ENCODE assay signal across 8 mouse cellular contexts in the genomic region with DNA sequence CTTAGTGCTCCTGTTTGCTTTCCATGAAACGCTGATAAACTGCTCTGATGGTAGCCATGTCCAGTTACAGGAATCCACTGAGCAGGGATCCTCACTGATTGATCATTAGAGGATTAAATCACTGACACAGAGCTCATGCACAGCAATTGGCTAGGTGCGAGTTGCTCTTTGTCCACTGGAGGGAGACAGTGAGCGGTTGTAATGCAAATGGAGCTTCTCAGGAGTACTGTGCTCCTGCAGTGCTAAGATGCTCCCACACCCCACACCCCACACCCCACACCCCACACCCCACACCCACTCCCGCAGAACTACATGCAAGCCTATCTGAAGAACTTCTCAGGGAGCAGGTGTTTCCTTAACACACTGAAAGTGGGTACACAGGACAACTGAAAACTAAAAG. TPM values are rescaled to one million over a fixed set of nuclear protein-coding genes. Genes with fewer than 3 reads are reported as not detected.
DNase-seq lines count a peak whose midpoint lies in the region; ATAC-seq and TF ChIP-seq lines count a peak whose summit lies in the region.
"Not testable (repeated sequence)": the region's sequence is repeated elsewhere in the genome, so short reads cannot be mapped to it uniquely, and the experiment has no call there.

No protein-coding gene starts in this region.

- peak; percentile 58; the same call in 1 of the 2 replicates for ATAC-seq in forebrain, embryonic 12.5 days (ENCODE audit: low FRiP score)

- not testable (repeated sequence) for H3K9me3 ChIP-seq in forebrain, embryonic 12.5 days

- not testable (repeated sequence) for H3K9ac ChIP-seq in forebrain, embryonic 12.5 days

- peak; percentile 50 for TF ChIP-seq CTCF in bone marrow, adult 2 months (IDR thresholded peaks at IDR 0.05; ENCODE audit: control insufficient read depth, insufficient read depth, low read length)

- not testable (repeated sequence) for H3K27me3 ChIP-seq in forebrain, embryonic 12.5 days

- WGBS in bone marrow, adult 2 months: 4% methylated on average over 4 of the region's 4 CpGs
- WGBS in forebrain, embryonic 12.5 days: 4% methylated on average over 4 of the region's 4 CpGs

- H3K4me3 ChIP-seq in bone marrow, adult 2 months (replicated peaks; ENCODE audit: control insufficient read depth, low read depth, low read length); forebrain, embryonic 12.5 days (replicated peaks): not testable (repeated sequence)

- H3K4me1 ChIP-seq in bone marrow, adult 2 months (ENCODE audit: control insufficient read depth, insufficient read depth, low read length); forebrain, embryonic 12.5 days: not testable (repeated sequence)

- H3K27ac ChIP-seq in bone marrow, adult 2 months (ENCODE audit: control insufficient read depth, insufficient read depth, low read depth, low read length, poor library complexity); forebrain, embryonic 12.5 days: not testable (repeated sequence)

- not testable (repeated sequence) for TF ChIP-seq POLR2A in bone marrow, adult 2 months (IDR thresholded peaks at IDR 0.05; ENCODE audit: borderline replicate concordance, control insufficient read depth, low read depth, low read length)

- H3K36me3 ChIP-seq in forebrain, embryonic 12.5 days (replicated peaks): not testable (repeated sequence)

- peak; percentile 81 to 82 for DNase-seq in B cell, adult 2 months
- DNase-seq in heart, postnatal 4 days: peak; percentile 71
- DNase-seq in kidney, postnatal 14 days: peak; percentile 54
- DNase-seq in liver: peak; percentile 25
- peak; percentile 69 for DNase-seq in naive thymus-derived CD4-positive, alpha-beta T cell, adult 2 months (ENCODE audit: low read depth)
- DNase-seq in spleen, postnatal 36 days (ENCODE audit: low spot score in 2 of 2): peak; percentile 43 to 46

- H3K4me2 ChIP-seq in forebrain, embryonic 12.5 days: not testable (repeated sequence)

RNA-seq across cellular contexts. Expression of a gene that starts 10.7 kb away (rescaled TPM):
- polyA plus RNA-seq in bone marrow, adult 2 months (2011; ENCODE audit: insufficient read depth, insufficient read length, low replicate concordance, missing spikeins): 1.3 and 3.7 TPM in 2 replicates
- polyA plus RNA-seq in forebrain, embryonic 12.5 days (2016; fragmentation: Nextera tagmentation; extraction: Ambion mirVana): 0.13 and 0.17 TPM in 2 replicates
- total RNA-seq in heart, postnatal 4 days (2021): under 1 TPM; 0.14 to 0.17 TPM

Comparison
In these comparisons a context has a peak if more than half of its experiments do, and no peak if none do; other contexts are left out.
1. DNase-seq: peak in every context shown above with its lines; median percentile 82 in B cell, adult 2 months; 71 in heart, postnatal 4 days; 69 in naive thymus-derived CD4-positive, alpha-beta T cell, adult 2 months; 54 in kidney, postnatal 14 days; 44 in spleen, postnatal 36 days; 25 in liver.